Mouse (Mus musculus): ENCODE data around the gene 3110009E18Rik.

DNA sequence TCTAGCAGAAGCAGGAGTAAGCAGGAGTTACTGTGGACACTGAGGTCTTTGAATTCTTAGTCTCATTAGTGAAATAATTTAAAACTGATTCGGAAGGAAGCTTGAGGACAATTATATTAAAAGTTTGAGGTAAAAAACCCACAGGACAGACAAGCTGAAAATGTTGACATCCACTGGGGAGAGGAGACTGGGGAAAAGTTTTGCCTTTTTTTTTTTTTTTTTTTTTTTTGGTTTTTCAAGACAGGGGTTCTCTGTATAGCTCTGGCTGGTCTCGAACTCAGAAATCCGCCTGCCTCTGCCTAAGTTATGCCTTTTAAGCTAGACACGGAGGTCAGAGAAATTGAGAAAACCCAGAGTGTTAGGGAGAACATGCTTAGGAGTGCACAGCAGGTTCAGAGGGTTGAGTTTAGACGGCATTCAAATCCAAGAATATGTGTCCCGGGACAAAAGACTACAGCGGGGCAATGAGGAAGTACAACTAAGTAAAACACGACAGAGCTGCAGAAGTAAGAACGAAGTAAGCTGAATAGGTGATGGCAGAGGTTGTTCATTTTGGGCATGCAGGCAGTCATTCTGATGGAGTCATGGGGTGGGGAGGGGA is 1.0 kb downstream of the 3110009E18Rik start:
- no peak for TF ChIP-seq EP300 (IDR thresholded peaks at IDR 0.05; ENCODE audit: low read depth)
- TF ChIP-seq CTCF (IDR thresholded peaks at IDR 0.05; ENCODE audit: low read depth): no peak

All from liver, embryonic 14.5 days (tissue).